Mouse (Mus musculus) embryonic facial prominence, embryonic 11.5 days (tissue): ENCODE data around the gene Kdm4a. TPM values are rescaled to one million over a fixed set of nuclear protein-coding genes. Genes with fewer than 3 reads are reported as not detected.

Source experiments
- ATAC-seq: fragments of 200-750 bp; cut with Nextera tagmentation; replicated peaks from 2 replicates; pipeline ENCODE4 v1.8.0; 2017; ENCODE audit warnings: low read depth; ENCODE audit not compliant: insufficient number of reproducible peaks, low FRiP score, low TSS enrichment
- DNase-seq: peaks from one replicate; pipeline ENCODE4 v3.0.0-alpha.2; 2015; ENCODE audit warnings: low spot score
- H3K27ac ChIP-seq: fragments of 300-500 bp; sonication (generic); replicated peaks from 2 replicates; pipeline ENCODE4 v1.5.1; 2014; ENCODE audit warnings: mild to moderate bottlenecking, low read depth, low read length, control low read depth
- H3K27me3 ChIP-seq: fragments of 300-500 bp; sonication (generic); 2 replicates; pipeline ENCODE4 v1.6.1; 2014; ENCODE audit warnings: mild to moderate bottlenecking, low read length, moderate library complexity, mixed read lengths; ENCODE audit not compliant: control insufficient read depth, insufficient read depth
- H3K36me3 ChIP-seq: fragments of 300-500 bp; sonication (generic); replicated peaks from 2 replicates; pipeline ENCODE4 v1.6.1; 2014; ENCODE audit warnings: low read depth, mild to moderate bottlenecking, low read length, moderate library complexity, mixed read lengths; ENCODE audit not compliant: control insufficient read depth, insufficient read depth
- H3K4me1 ChIP-seq: fragments of 300-500 bp; sonication (generic); 2 replicates; pipeline ENCODE4 v1.6.1; 2014; ENCODE audit warnings: low read length, mixed read lengths; ENCODE audit not compliant: control insufficient read depth, insufficient read depth
- H3K4me2 ChIP-seq: fragments of 300-500 bp; sonication (generic); 2 replicates; pipeline ENCODE4 v1.6.1; 2014; ENCODE audit warnings: low read depth, mild to moderate bottlenecking, control low read depth, low read length, moderate library complexity
- H3K4me3 ChIP-seq: fragments of 300-500 bp; sonication (generic); 2 replicates; pipeline ENCODE4 v1.5.1; 2014; ENCODE audit warnings: low read depth, low read length, control low read depth
- H3K9ac ChIP-seq: fragments of 300-500 bp; sonication (generic); replicated peaks from 2 replicates; pipeline ENCODE4 v1.6.1; 2014; ENCODE audit warnings: mild to moderate bottlenecking, control low read depth, low read length
- H3K9me3 ChIP-seq: fragments of 300-500 bp; sonication (generic); replicated peaks from 2 replicates; pipeline ENCODE4 v1.6.1; 2016; ENCODE audit warnings: mild to moderate bottlenecking, low read length, inconsistent platforms, mixed read lengths; ENCODE audit not compliant: control insufficient read depth
- WGBS: fragments of 180-500 bp; shearing (Covaris S2); extraction: QIAGEN DNeasy Blood & Tissue Kit; methylation state at CpG from one replicate; pipeline ENCODE4 v1.1.7; 2014; 5-methylcytosine and 5-hydroxymethylcytosine counted together
- polyA plus RNA-seq: library from polyadenylated mRNA; unstranded; fragments of >200 nt; fragmentation: Nextera tagmentation; extraction: Ambion mirVana; gene quantifications from 2 replicates; pipeline ENCODE4 v1.2.1, GENCODE M21; 2014

Gene Kdm4a
- polyA plus RNA-seq, 1 experiment from 2014 or later: 53.2 TPM

DNA sequence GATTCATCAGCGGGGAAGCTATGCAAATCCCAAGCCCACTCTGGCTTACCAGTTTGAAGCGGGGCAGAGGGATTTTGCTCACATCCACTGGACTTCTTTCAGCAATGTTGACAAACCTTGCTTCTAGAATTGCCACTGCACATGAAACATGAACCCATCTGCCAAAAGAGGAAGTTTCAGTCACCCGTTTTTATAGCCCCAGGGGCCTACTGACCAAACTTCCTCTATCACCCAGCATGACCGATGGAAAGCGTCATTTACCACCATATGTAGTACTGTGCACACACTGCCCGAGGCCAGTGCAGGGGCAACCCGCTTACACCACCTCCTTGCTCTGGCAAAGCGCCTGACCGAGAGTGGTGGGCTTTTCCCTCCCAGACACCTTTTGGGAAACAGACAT, 35.5 kb downstream of the Kdm4a start:
- peaks cover 31% of the 10 kb centered on the region for H3K36me3 ChIP-seq
- ATAC-seq: no peak
- H3K4me2 ChIP-seq: no peak overlapping the region
- H3K9ac ChIP-seq: no peak overlapping the region
- WGBS: 82% methylated on average over 9 of the region's 9 CpGs
- no peak overlapping the region for H3K4me3 ChIP-seq
- H3K27me3 ChIP-seq: no peaks in the 10 kb centered on the region
- H3K4me1 ChIP-seq: no peaks in the 10 kb centered on the region
- no peak overlapping the region for H3K27ac ChIP-seq
- H3K9me3 ChIP-seq: no peaks in the 10 kb centered on the region
- DNase-seq: no peak

DNA sequence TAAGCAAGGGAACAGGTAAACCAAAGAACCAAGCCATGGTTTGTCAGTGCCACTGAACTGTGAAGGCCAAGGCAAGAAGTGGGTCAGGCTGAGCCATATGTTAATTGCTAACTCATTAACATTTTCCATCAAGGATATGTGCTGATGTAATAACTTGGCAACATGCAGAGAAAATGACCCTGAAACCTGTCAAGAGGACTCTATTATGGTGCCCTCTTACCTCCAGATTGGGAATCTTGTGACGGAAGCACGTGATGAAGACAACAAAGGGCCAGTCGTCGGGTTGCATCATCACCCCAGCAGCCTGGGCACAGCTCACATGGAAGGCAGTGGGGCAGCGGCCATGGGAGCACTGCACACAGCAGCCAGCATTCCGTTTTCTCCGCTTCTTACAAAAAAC, 36.2 kb downstream of the Kdm4a start:
- Histone ChIP-seq H3K9ac (no peak overlapping the region), H3K27me3 (no peaks in the 10 kb centered on the region), H3K27ac (no peak overlapping the region), H3K36me3 (peaks cover 29% of the 10 kb centered on the region), H3K9me3 (no peaks in the 10 kb centered on the region), H3K4me1 (no peaks in the 10 kb centered on the region), H3K4me3 (no peak overlapping the region), H3K4me2 (no peak overlapping the region)
- ATAC-seq (no peak), DNase-seq (no peak)
- 93% methylated on average over 7 of the region's 7 CpGs for WGBS

DNA sequence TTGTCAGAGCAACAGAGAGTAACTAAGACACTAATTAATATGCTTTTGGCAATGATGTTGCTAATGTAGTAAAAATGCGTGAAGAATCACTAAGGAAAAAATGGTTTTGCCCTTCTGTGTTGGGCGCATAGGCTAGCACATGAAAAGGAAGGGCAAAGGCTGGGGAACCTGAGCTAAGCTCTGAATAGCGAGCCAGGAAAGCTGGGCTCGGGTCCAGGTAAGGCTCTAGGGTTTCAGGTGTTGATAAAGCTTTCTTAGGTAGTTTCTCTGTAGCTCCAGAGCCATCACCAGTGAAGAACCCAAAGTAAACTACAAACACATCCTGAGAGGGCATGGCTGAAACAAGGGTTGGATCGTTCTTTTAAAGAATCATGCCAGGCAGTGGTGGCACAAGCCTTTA, 38.3 kb downstream of the Kdm4a start:
- H3K4me1 ChIP-seq: no peaks in the 10 kb centered on the region
- ATAC-seq (no peak), DNase-seq (no peak)
- no peak overlapping the region for H3K9ac ChIP-seq
- 92% methylated on average over 5 of the region's 5 CpGs for WGBS
- H3K4me3 ChIP-seq: no peak overlapping the region
- H3K27ac ChIP-seq: no peak overlapping the region
- H3K36me3 ChIP-seq: peaks cover 19% of the 10 kb centered on the region
- H3K9me3 ChIP-seq: no peaks in the 10 kb centered on the region
- no peak overlapping the region for H3K4me2 ChIP-seq
- no peaks in the 10 kb centered on the region for H3K27me3 ChIP-seq

- Histone ChIP-seq H3K4me3 (no peak overlapping the region), H3K4me2 (no peak overlapping the region), H3K36me3 (peaks cover 2% of the 10 kb centered on the region), H3K27ac (no peak overlapping the region), H3K4me1 (no peaks in the 10 kb centered on the region), H3K27me3 (no peaks in the 10 kb centered on the region), H3K9me3 (no peaks in the 10 kb centered on the region), H3K9ac (no peak overlapping the region)
- DNase-seq (no peak), ATAC-seq (no peak)
- 86% methylated on average over 5 of the region's 5 CpGs for WGBS
These were observed 41.0 kb downstream of the Kdm4a start for GRCm38 (mm10) chr4:118138891-118139290.

DNA sequence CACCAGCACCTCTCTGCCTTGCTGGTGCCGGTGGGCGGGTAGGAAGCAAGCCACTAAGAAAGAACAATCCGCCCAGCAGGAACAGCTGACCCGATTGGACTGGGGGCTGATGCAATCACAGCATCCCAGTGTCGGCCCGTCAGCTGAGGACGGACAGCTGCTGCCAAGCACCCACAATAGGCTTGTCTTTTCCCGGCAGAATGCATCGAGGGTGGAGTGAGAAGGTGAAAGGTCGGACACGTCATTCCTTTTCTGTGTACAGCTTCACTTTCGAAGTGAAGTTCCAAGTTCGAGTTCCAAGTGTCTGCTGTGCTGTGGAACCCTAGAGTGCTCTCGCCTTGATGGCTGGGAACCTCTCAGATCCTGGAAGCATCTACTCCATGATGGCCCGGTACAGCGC, 42.0 kb downstream of the Kdm4a start:
- no peaks in the 10 kb centered on the region for H3K9me3 ChIP-seq
- H3K36me3 ChIP-seq: peaks cover 2% of the 10 kb centered on the region
- no peaks in the 10 kb centered on the region for H3K27me3 ChIP-seq
- no peak for ATAC-seq
- no peak for DNase-seq
- H3K4me3 ChIP-seq: no peak overlapping the region
- H3K27ac ChIP-seq: no peak overlapping the region
- H3K4me2 ChIP-seq: no peak overlapping the region
- WGBS: 85% methylated on average over 16 of the region's 16 CpGs
- no peak overlapping the region for H3K9ac ChIP-seq
- H3K4me1 ChIP-seq: no peaks in the 10 kb centered on the region

- Histone ChIP-seq H3K27me3 (no peaks in the 10 kb centered on the region), H3K4me3 (no peak overlapping the region), H3K27ac (no peak overlapping the region), H3K4me2 (no peak overlapping the region), H3K9me3 (no peaks in the 10 kb centered on the region), H3K9ac (no peak overlapping the region), H3K4me1 (no peaks in the 10 kb centered on the region), H3K36me3 (peaks cover 1% of the 10 kb centered on the region)
- 94% methylated on average over 10 of the region's 10 CpGs for WGBS
- DNase-seq: no peak
- ATAC-seq: no peak
These were observed 42.5 kb downstream of the Kdm4a start for GRCm38 (mm10) chr4:118137311-118137710.

DNA sequence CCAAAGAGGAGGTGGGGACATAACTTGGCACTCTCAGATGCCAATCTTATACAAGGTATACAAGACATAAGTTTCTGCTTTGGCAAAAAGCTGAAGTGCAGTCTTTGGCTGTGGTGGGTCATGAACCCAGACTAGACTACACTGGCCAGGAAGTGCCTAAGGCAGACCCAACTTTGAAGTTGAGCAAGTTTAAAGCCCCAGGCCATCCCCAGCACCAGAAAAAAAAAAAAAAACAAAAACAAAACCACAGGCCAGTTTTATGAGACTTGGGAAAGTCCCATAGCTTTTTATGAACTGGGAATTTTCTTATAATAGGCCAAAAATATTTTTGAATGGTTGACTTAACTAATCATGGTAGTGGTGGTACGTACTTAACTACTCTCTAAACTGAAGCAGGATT, 44.4 kb downstream of the Kdm4a start:
- Histone ChIP-seq H3K27ac (no peak overlapping the region), H3K36me3 (no peaks in the 10 kb centered on the region; the same call in none of the 2 replicates), H3K9me3 (no peaks in the 10 kb centered on the region), H3K27me3 (no peaks in the 10 kb centered on the region), H3K4me1 (no peaks in the 10 kb centered on the region), H3K4me2 (peak overlapping the region; percentile 68), H3K9ac (peak overlapping the region; percentile 60), H3K4me3 (peak overlapping the region; percentile 97)
- DNase-seq (no peak), ATAC-seq (no peak)
- WGBS: 83% methylated on average over 1 of the region's 1 CpGs

- peak; percentile 98 for DNase-seq
- no peaks in the 10 kb centered on the region; the same call in 1 of the 2 replicates for H3K36me3 ChIP-seq
- WGBS: under 1% methylated on average over 55 of the region's 84 CpGs
These were observed 45.1 kb downstream of the Kdm4a start, which contains the start of gene St3gal3 for GRCm38 (mm10) chr4:118134485-118135365. St3gal3 (minus strand) TSS chr4:118134914.

More at GRCm38 (mm10) chr4:118134485-118135365, 45.1 kb downstream of the Kdm4a start, which contains the start of gene St3gal3:
- Histone ChIP-seq H3K9ac (peak within 1 kb of the TSS; percentile 87), H3K27me3 (no peaks in the 10 kb centered on the region), H3K4me2 (peak within 1 kb of the TSS; percentile 78), H3K4me1 (no peaks in the 10 kb centered on the region), H3K27ac (peak within 1 kb of the TSS; percentile 59), H3K9me3 (no peaks in the 10 kb centered on the region), H3K4me3 (peak within 1 kb of the TSS; percentile 97)
- ATAC-seq: peak; percentile 99
